Mouse (Mus musculus) adrenal gland, adult 8-10 months (tissue): ENCODE results near the gene Etv4. TPM values are rescaled to one million over a fixed set of nuclear protein-coding genes. Genes with fewer than 3 reads are reported as not detected.

ENCODE experiments used
- DNase-seq: peaks from one replicate; pipeline ENCODE4 v3.0.0; 2022
- total RNA-seq, 4 experiments: library from RNA; stranded (reverse); gene quantifications; 2 replicates each; pipeline ENCODE4 v1.2.4; 2022

Etv4 gene
- 1 to 10 TPM in 3 of 4 experiments, under 1 TPM in 1; 0.80 to 1.9 (median 1.4) TPM for total RNA-seq

DNA sequence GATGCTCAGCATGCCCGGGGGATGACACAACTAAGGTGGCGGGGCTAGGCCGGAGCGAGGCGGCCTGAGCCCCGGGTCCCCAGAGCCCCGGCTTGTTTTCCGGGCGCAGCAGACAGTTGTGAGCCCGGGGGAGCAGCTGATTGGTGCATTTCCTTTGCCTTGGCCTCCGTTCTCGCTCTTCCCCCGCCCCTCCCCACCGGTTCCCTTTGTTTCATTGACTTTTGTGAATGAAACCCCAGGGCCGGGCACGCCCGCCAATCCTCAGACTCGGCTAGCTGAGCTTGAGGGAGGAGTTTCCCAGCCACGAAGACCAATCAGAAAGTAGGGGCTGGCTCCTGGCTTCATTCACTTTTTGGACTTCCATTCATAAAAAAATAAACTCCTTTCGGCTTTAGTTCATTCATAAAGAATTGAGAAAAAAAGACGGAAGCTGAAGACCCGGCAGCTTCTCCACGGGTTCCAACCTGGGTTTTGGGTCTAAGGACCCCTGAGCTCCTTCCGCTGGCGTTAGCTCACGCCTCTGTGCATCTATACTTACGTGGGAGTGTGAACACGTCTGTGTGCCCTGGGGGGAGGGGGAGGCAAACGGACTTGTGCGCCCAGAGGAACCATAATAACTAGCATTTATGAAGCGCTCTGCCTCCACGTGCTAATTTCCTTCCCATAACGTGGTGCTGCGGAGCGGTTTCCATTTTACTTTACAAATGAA is at the start of gene Etv4:
TSS of gene Etv4 (minus strand) at position 229 of the 709 bp plus-strand sequence.
- peak; percentile 87 for DNase-seq

DNA sequence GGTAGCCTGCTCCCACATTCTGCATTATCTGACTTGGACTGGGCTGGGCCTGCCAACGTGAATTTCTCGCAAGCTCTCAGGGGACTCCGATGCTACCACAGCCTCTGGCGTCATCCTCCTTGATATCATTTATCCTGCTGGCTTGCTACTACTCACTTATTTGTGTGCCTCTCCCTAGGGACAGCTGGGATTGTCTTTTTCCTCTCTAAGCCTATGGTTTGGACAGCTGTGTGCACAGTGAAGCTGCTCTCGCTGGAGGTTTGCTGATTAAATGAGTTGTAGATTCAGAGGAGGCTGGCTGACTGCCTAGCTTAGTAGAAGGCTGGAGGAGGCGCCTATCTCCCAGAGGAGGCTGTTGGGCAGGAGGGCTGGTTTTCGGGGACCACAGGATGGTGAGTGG is 46.8 kb upstream of the Etv4 start:
- DNase-seq = no peak

DNA sequence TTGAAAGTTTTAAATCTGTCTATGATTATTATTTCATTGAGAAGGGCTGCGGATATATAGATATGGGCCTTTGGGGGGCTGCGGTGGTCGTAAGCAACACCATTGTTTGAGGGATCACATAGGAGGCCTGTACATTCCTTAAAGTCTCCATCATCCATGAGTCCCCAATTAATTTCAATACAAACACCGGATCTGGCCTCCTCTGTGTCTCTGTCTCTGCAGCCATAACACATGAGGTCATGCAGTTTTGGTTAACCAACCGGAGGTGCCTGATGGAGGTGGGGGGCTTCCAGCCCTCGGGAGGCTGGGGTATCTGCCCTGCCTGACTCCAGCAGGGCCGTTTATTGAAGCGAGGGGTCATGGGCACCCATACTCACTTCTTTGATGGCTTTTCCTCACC is 45.4 kb upstream of the Etv4 start:
- DNase-seq = no peak

DNA sequence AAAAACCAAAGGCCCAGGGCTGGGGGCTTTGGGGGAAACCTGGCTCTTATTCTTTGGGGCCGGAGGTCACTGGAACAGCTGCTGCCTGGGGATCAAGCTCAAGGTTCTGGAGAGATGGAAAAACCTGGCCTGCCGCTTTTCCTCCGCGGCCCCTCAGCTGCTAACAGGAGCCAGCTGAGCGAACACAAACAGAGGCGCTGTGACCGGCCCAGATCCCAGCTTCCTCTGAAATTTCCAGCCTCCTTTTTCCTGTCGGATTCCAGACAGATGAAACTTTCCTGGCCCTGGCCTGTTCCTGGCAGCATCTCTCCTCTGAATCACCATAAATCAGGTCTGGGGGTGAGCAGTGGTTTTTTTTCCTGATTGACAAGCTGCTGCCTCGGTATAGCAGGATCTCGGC is 44.9 kb upstream of the Etv4 start:
- no peak for DNase-seq

DNA sequence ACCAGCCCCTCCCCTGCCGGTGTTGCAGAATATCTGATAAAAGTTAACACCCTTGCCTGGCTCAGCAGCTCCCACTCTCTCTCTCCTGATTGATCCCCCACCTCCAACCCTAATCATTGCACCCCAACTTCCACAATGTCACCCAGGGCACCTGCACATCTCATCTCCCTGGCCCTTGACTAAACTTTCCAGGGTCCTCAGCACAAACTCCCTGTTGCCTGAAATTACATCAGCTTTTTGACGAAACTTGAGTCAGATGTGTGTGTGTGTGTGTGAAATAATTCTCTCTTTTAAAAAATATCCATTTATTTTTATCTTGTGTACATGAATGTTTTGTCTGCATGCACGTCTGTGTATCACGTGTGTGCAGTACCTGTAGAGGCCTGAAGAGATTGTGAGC is 43.5 kb upstream of the Etv4 start:
- no peak for DNase-seq

DNA sequence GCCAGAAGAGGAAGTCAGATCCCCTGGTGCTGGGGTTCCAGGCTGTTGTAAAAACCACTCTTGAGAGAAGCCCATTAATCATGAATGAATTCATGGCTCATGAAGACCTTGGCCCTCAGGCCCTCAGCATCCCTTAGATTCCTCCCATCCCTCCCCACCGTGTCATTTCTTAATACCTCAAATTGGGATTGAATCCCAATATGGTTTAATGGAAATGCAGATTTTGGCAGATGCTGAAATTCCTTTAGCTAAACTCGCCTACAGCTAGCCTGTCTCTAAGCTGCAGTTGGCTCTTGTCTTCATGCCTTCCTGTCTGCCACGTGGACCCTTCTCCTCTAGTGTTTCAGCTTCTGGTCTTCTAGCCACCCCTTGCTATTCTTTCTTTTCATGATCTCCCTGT is 38.0 kb upstream of the Etv4 start:
- DNase-seq = no peak

DNA sequence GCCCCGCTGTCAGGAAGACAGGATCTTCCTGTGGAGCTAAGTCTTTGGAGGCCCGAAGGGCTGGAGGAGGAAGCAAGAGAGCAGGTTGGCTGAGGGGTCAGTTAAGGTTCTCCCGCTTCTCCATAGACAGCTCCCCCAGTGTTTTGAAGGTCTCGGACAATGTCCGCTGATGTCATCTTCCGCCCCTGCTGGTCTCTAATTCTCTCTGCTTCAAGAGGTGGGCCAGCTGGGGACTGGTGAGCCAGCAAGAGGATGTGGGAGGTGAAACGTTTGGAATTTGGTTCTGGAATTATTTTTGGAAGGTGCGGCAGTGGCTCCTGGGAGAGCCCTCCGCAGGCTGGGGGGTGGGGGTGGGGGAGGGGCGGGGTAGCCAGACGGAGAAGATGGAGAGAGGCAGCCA is 35.7 kb upstream of the Etv4 start:
- DNase-seq = no peak

DNA sequence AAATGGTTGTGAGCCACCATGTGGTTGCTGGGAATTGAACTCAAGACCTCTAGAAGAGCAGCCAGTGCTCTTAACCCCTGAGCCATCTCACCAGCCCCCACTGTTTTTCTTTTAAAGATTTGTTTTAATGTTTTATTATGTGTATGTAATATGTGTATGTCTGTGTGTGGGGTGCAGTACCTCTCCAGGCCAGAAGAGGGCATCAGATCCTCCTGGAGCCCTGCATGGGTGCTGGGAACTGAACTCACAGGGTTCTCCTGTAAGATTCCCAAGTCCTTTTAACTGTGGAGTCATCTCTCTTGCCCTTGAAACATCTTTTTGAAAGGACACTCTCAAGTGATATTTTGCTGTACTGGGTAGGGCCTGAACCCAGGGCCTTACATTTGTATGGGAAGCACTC is 34.7 kb upstream of the Etv4 start:
- DNase-seq = no peak

DNA sequence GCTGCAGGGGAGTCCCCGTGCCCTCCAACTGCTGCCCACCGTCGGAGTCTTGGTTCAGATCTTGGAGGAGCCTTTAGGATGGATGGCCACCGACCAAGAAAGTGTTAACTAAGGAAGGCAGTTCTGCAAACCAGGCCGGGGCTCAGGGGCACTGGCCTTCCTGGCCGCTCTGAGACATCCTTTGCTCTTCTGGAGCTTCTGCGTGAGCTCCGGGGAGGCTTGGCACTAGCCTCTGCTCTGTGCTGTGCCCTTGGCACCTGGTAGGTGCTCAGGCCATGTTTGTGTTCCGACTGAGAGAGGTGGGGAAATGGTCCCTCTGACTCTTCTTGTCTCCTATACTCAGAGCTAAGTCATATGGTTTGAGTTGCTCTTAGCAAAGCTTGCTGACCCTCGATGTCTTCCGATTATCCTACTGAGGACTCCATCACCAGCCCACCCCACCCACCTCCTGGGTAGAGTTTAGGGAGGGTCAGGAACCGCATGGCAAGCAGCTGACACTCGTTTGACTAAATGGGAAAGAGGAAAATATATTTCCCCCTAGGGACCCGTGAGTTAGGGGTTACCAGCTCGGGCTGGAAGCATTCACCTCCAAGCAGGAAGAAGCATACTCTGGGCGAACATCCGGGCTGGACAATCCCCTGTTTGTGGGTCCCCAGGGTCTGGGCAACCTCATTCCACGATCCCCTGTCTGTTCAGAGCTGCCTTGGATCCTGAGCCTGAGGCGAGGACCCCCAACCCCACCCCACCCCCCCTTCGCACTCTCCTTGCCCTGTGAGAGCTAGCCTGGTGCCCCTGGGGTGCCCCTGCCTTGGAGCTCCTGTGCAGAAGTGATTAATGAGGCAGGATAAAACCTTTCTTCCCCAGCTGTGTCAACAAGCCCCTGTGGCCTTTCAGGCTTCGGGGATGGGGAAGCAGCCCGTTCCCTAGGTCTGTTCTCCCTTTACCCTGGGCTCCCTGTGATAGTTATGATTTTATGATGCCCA is 30.2 kb upstream of the Etv4 start:
- no peak for DNase-seq

DNA sequence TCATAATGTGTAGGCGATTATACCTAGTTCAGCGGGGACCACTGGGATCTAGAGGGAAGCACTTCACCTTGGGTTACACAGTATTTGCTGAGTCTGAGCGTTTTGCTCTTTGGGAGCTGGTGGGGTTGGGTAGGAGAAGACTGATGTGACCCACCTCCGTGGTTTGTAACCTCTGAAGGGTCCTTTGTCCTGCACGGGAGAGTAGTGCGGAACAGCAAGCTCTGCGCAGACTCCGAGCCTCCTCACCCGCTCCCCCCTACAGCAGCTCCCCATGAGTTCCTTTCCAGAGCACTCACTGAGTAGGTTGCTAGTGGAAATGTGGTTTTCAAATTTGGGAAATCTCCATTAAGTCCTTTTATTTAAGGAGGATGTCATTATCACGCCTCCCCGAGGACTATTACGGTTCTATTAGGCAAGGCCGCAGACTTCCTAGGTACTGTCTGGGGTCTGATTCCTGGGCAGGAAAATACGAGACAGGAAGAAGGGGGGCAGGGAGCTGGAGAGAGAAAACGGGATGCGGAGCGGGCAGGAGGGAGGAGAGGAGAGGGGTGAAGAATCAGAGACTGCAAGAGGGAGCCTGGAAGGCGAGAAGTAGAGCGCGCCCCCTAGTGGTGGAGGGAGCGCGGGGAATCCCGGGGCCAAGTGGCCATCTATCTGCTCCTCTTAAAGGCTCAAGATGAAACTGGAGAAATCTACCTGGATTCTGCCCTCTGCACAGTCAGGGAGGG is 29.4 kb upstream of the Etv4 start:
- no peak for DNase-seq

DNA sequence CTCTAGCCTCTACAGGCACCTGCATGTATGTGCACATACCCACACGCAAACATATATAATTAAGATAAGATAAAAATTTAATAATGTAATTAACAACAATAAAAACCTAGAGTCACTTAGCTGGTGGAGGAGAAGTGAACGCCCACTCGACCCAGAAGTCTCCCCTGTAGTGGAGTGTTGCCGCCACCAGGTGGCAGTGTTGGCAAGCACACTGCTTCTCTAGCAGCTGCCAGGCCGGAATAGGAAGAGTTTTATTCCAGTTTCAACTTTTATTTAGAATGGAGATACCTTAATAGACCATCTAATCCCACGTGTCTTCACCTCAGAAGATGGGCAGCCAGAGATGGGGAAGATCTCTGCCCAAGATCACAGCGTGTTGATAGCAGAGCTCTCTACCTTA is 28.1 kb upstream of the Etv4 start:
- DNase-seq = peak; percentile 47

DNA sequence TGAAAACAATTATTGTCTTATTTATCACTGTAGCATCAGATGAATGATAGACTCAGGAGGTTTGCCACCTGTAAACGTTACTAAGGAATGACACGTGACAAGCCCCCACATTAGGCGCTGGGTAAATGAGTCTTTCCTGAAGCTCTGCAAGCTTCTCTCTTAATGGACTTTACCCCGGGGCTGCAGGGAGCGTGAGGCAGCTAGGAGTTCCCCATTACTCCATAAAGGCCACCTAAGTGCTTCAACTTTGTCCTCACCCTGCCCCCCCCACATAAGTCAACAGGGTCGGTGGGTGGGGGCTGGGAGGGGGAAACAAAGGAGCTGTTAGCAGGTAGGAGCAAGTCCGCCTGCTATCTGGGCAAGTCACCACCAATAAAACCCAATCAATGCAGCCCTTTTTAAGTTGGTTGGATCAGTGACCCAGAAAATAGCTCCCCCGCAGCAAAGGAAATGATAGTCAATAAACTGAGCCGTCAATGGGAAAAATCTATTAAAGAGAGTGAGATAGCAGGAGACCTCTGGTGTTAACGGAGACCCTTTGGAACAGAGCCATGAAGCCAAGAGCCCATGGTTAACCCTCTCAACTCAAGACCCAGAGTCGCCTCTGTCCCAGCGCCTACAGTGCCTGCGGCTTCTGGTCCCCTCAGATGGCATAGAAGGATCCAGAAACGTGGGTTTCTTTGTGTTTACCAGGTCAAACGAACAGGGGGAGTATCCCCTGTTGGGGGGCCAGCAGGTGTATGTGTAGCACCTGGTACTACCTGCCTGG is 24.1 kb upstream of the Etv4 start:
- no peak for DNase-seq

DNA sequence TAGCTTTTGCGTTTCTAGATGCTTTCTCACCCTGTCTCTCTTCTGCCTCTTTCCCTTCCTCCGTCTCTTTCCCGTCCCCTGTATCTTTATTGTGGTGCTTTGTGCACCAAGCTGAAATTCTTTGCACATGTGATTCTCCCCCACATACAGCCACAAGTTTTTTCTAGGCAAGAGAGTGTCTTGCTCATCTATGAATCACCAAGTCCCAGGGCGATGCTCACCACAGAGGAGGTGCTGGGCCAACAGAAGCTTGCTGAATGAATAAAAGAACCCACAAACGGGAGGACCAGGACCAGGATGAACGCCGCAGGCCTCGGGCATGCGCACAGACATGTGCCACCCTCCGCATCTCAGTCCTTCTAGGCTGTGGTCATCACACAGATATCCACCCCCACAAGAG is 22.1 kb upstream of the Etv4 start:
- DNase-seq = no peak

DNA sequence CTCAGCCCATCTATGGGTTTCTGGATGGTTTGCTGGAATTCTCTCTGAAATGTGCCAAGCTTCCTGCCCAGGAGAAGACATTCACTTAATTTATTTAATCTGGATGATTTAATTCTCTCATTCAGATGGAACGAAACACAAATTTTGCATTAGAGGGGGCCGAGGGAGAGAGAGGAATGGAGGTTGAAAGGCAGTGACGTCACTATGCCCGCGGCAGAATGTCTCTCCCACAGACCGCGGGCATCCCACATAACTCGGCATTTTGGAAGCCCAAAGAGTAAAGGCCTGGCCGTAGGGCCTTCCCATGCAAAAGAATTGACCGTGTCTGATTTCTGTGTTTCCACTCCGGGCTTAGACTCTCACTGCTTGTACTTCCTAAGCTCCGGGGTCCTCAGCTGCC is 21.6 kb upstream of the Etv4 start:
- no peak for DNase-seq

DNA sequence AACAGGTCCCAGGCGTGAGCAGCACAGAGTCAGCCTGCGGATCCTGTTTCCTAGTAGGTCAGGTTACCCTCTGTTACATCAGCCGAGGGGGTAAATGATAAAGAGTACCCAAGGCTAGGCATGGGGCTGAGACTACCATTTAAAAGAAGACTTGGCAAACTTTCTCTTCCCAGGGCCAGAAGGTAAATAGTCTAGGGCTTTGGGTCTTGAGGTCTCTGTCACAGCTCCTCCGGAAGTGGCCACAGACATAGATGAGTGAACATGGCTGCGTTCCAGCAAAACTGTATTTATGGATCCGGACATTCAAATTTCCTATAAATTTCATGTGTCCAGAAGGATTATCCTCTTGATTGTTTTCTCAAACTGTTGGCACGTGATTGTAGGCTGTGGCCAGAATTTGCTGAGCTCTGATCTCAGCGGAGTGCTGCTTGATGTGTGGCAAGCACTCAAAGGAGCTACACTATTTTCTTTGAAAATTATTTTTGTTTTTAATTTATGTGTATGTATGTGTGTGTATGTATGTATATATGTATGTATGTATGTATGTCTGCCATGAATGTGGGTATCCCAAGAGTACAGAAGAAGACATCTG is 20.0 kb upstream of the Etv4 start:
- no peak for DNase-seq

DNA sequence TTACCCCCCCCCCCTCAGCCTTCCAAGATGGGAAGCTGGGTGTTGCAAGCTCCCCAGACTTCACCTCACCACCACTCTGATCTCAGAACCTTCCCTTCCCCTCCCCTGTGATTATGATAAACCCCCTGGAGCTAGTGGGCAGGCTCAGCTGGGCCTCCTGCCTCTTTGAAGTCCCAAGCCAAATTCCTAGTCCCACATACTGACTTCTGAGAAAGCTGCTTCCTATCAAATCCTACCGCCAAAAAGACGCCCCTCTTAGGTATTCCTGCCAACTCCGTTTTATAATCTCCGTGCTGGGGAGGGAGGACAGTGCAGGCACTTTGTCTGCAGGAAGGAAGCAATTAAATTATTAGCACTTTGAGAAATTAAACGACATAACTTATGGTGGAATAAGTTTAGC is 16.2 kb upstream of the Etv4 start:
- no peak for DNase-seq

DNA sequence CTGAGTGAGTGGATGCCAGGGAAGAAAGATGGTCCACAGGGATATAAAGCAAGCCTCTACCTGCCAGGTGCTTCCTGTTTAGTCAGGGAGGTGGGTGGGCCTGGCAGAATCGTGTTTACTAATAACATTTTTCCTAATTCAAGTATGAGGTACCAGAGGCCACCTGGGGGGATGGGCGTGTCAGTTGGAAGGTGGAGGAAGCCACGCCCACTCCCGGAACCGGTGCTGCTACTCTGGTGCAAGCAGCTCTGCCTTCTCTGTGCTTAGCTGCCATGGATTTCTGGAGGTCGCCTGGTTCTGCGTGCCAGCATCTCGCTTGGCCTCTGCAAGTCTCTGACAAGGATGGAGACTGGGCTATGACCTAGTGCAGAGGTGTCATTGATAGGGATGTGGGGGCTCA is 12.9 kb upstream of the Etv4 start:
- no peak for DNase-seq

DNA sequence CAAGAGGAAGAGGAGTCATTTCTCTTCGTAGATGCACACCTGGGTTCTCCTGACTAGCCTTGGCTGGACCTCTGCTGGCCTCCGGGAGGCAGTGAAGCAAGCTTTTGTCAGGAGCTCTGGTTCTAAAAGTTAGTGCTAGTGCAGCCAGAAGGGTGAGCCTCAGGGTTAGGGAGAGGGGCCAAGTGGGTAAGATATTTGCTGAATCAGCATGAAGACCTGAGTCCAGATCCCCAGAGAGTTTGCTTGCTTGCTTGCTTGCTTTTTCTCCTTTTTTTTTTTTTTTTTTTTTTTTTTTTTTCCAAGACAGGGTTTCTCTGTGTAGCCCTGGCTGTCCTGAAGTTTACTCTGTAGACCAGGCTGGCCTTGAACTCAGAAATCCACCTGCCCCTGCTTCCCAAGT is 12.2 kb upstream of the Etv4 start:
- DNase-seq = no peak

DNA sequence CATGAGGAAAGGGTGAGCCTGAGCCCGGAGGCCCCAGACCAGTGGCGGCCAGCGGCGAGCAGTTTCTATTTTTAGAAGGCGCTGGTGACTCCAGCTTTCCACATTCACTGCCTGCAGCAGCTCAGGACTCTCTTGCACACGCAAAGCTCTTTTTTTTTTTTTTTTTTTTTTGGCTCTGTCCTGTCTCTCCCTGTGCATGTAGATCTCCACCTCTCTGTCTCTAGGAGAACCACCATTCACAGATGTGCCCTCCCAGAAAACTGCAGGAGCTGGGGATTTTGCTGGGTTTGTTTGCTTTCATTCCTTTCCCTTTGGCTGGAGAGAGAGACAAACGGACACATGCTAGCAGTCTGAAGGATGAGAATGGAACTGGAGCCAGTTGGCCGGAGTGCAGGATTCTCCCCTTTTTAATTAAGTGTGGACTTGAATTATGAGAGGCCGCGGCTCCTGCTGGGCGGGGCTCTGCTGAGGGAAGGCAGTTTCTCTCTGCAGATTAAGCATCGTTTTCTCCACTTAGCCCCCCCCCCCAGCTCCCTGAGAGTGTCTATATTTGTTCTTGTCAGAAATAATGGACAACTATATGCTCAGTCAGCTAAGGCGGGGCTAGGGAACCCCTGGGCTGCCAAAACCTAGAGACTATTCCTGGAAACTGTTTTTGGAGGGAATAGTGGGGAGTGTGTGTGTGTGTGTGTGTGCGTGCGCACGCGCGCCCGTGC is 5.8 kb upstream of the Etv4 start:
- DNase-seq = no peak

DNA sequence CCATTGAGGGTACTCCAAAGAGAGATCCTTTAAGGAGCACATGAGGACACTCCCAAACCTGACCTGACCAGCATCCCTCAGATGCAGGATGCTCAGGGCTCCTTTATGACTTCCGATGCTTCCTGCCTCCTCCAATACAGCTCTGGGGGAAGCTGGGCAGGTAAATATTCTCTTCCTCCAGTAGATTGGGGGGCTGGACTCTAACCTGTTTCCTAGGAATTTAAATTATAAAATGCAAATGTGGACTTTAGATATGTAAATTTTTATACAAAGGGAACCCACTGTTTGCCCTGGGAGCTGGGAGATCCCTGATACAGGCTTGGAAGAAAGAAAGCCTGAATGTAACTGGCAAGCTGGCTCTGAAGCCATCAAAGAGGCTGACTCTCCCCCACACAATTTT is 2.3 kb upstream of the Etv4 start:
- DNase-seq = no peak

DNA sequence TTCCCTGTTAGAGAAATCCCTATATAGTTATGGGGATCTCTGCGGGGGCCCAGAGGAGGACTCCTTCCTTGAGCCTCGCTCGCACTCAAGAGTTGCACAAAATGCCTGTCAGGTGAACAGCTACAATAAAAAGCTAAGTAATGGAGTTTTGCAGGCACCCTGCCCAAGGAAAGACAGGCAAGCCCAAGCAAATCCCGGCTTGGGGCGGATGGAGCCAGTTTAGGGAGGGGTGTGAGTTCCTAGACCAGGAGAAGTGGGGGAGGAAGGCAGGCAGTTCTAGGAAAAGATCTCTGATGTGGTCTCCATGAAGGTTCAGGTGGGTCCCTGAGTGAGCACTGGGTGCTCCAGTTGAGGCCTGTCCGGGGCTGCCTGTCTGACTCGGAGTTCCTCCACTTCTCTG is 1.5 kb upstream of the Etv4 start:
- no peak for DNase-seq
